Mouse (Mus musculus) embryonic facial prominence, embryonic 14.5 days (tissue): ENCODE results near the gene Styxl1. TPM values are rescaled to one million over a fixed set of nuclear protein-coding genes. Genes with fewer than 3 reads are reported as not detected.

Source experiments
- ATAC-seq: fragments of 200-750 bp; cut with Nextera tagmentation; 2 replicates; pipeline ENCODE4 v1.8.0; 2017; ENCODE audit warnings: low read depth, moderate number of reproducible peaks, moderate TSS enrichment
- DNase-seq: peaks from one replicate; pipeline ENCODE4 v3.0.0-alpha.2; 2015; ENCODE audit warnings: low spot score
- H3K27ac ChIP-seq: fragments of 300-500 bp; sonication (generic); replicated peaks from 2 replicates; pipeline ENCODE4 v1.5.1; 2014; ENCODE audit warnings: low read depth, mild to moderate bottlenecking, low read length, moderate library complexity
- H3K27me3 ChIP-seq: fragments of 300-500 bp; sonication (generic); replicated peaks from 2 replicates; pipeline ENCODE4 v1.6.1; 2014; ENCODE audit warnings: low read length; ENCODE audit not compliant: control insufficient read depth, insufficient read depth
- H3K36me3 ChIP-seq: fragments of 300-500 bp; sonication (generic); 2 replicates; pipeline ENCODE4 v1.6.1; 2014; ENCODE audit warnings: low read length, mixed read lengths; ENCODE audit not compliant: control insufficient read depth, insufficient read depth
- H3K4me1 ChIP-seq: fragments of 300-500 bp; sonication (generic); 2 replicates; pipeline ENCODE4 v1.6.1; 2014; ENCODE audit warnings: antibody characterized with exemption, low read length; ENCODE audit not compliant: control insufficient read depth, insufficient read depth
- H3K4me2 ChIP-seq: fragments of 300-500 bp; sonication (generic); 2 replicates; pipeline ENCODE4 v1.6.1; 2014; ENCODE audit warnings: low read depth, mild to moderate bottlenecking, low read length, moderate library complexity, mixed read lengths
- H3K4me3 ChIP-seq: fragments of 300-500 bp; sonication (generic); 2 replicates; pipeline ENCODE4 v1.5.1; 2014; ENCODE audit warnings: low read depth, mild to moderate bottlenecking, low read length
- H3K9ac ChIP-seq: fragments of 300-500 bp; sonication (generic); 2 replicates; pipeline ENCODE4 v1.6.1; 2014; ENCODE audit warnings: low read depth, mild to moderate bottlenecking, low read length, moderate library complexity, mixed read lengths
- H3K9me3 ChIP-seq: fragments of 300-500 bp; sonication (generic); 2 replicates; pipeline ENCODE4 v1.6.1; 2016; ENCODE audit warnings: low read length; ENCODE audit not compliant: control insufficient read depth
- WGBS: fragments of 180-500 bp; shearing (Covaris S2); extraction: QIAGEN DNeasy Blood & Tissue Kit; methylation state at CpG from one replicate; pipeline ENCODE4 v1.1.7; 2014; 5-methylcytosine and 5-hydroxymethylcytosine counted together
- polyA plus RNA-seq: library from polyadenylated mRNA; unstranded; fragments of >200 nt; fragmentation: Nextera tagmentation; extraction: Ambion mirVana; gene quantifications from 2 replicates; pipeline ENCODE4 v1.2.1, GENCODE M21; 2014

The Styxl1 gene
- polyA plus RNA-seq, 1 experiment from 2014 or later, result 0.90 TPM

DNA sequence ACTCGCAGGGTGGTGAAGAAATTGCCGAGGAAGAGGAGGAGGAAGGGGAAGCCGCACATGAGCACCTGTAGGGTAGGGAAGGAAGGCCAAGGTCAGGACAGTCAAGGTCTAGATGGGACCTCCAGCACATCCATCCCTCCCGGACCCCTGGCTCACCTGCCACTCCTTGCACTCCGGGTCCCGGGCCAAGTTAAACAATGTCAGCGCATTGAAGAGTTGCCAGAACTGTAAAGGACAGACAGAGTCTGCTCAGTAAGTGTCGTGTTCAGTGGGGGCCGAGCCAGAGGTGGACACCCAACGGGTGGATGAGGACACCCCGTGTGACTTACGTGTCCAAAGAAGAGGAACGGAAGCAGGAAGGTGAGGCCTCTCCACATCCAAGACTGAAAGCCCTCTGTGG lies 42.4 kb downstream of the Styxl1 start:
- Histone ChIP-seq H3K27me3 (no peaks in the 10 kb centered on the region), H3K4me3 (no peak overlapping the region), H3K4me1 (no peaks in the 10 kb centered on the region), H3K36me3 (peaks cover 69% of the 10 kb centered on the region), H3K9me3 (no peaks in the 10 kb centered on the region), H3K4me2 (no peak overlapping the region), H3K27ac (no peak overlapping the region), H3K9ac (no peak overlapping the region)
- 88% methylated on average over 13 of the region's 13 CpGs for WGBS
- ATAC-seq (no peak), DNase-seq (no peak)

DNA sequence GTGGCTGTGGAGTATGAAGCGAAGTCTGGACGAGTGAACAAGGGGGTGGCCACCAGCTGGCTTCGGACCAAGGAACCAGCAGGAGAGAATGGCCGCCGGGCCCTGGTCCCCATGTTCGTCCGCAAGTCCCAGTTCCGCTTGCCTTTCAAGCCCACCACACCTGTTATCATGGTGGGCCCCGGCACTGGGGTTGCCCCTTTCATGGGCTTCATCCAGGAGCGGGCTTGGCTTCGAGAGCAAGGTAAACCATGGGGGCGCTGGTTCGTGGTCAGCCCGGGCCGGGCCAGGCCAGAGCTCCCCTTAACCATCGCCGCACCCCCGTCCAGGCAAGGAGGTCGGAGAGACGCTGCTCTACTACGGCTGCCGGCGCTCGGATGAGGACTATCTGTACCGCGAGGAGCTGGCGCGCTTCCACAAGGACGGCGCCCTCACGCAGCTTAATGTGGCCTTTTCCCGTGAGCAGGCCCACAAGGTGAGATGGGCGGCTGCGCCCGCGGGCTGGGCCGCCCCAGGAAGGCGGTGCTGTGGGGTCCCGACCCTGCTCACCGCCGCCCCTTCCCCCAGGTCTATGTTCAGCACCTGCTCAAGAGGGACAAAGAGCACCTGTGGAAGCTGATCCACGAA lies 44.0 kb downstream of the Styxl1 start:
- Histone ChIP-seq H3K4me3 (no peak overlapping the region), H3K27me3 (no peaks in the 10 kb centered on the region), H3K9me3 (no peaks in the 10 kb centered on the region), H3K9ac (no peak overlapping the region), H3K4me1 (no peaks in the 10 kb centered on the region), H3K27ac (no peak overlapping the region), H3K36me3 (peaks cover 84% of the 10 kb centered on the region), H3K4me2 (no peak overlapping the region)
- 92% methylated on average over 35 of the region's 42 CpGs for WGBS
- DNase-seq (no peak), ATAC-seq (no peak)

DNA sequence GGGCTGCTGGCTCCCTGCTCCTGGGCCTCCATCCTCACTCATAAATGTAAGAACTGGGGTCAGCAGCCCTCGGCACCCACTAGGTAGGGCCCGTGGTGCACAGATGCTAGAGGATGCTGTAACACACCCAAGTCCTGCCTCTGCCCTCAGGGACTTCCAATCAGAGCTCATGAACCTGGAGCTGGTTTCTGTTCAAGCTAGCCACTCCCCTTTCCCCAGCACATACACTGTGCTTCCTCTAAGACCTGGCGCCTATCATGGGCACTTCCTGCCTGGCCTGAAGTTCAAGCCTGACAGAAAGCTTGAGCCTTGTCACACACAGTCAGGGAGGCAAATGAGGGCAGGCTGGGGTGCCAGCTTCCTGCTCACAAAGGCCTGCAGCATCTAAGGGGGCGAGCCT lies 45.1 kb downstream of the Styxl1 start:
- 78% methylated on average over 4 of the region's 4 CpGs for WGBS
- DNase-seq (no peak), ATAC-seq (no peak)
- Histone ChIP-seq H3K9me3 (no peaks in the 10 kb centered on the region), H3K4me3 (no peak overlapping the region), H3K4me2 (no peak overlapping the region), H3K27ac (no peak overlapping the region), H3K36me3 (peaks cover 88% of the 10 kb centered on the region), H3K4me1 (no peaks in the 10 kb centered on the region), H3K27me3 (no peaks in the 10 kb centered on the region), H3K9ac (no peak overlapping the region)

DNA sequence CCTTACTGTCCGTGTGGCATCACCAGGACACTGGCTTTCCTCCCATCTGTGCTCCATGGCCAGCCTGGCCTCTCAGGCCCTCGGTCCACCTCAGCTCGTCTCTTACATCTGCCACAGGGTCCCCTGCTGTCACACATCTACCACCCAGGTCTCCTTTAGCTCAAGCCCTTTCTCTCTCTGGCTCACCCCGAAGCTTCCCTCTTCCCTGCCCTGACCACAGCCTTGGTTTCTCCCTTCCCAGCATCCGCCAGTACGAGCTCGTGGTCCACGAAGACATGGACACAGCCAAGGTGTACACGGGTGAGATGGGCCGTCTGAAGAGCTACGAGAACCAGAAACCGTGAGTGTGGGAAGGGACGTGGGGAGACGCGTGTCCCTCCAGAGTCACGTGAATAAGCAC lies 46.9 kb downstream of the Styxl1 start:
- DNase-seq (no peak), ATAC-seq (no peak)
- no peak overlapping the region for H3K4me2 ChIP-seq
- peaks cover 75% of the 10 kb centered on the region for H3K36me3 ChIP-seq
- H3K9me3 ChIP-seq, result no peaks in the 10 kb centered on the region
- H3K27me3 ChIP-seq, result no peaks in the 10 kb centered on the region
- no peak overlapping the region for H3K27ac ChIP-seq
- H3K4me3 ChIP-seq, result no peak overlapping the region
- H3K4me1 ChIP-seq, result no peaks in the 10 kb centered on the region; the same call in 1 of the 2 replicates
- no peak overlapping the region for H3K9ac ChIP-seq
- 95% methylated on average over 15 of the region's 16 CpGs for WGBS

DNA sequence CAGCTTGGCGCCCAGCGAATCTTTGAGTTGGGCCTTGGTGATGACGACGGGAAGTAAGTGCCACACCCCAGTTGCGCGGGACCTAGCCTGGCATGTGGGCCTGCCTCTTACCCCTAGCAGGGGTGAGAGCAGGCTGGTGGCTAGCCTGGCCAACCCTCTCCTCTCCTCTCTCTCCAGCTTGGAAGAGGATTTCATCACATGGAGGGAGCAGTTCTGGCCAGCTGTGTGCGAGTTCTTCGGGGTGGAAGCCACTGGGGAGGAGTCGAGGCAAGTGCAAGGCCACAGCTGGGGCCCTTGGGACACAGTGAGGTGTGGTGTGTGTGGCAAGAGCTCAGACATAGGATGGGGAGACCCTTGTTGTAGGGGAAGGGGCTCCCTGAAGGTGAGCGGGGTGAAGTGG lies 47.3 kb downstream of the Styxl1 start:
- Histone ChIP-seq H3K27me3 (no peaks in the 10 kb centered on the region), H3K4me2 (no peak overlapping the region), H3K4me1 (peaks cover 4% of the 10 kb centered on the region), H3K9ac (no peak overlapping the region), H3K36me3 (peaks cover 71% of the 10 kb centered on the region), H3K9me3 (no peaks in the 10 kb centered on the region), H3K27ac (no peak overlapping the region), H3K4me3 (no peak overlapping the region)
- ATAC-seq (no peak), DNase-seq (no peak)
- 93% methylated on average over 9 of the region's 10 CpGs for WGBS

DNA sequence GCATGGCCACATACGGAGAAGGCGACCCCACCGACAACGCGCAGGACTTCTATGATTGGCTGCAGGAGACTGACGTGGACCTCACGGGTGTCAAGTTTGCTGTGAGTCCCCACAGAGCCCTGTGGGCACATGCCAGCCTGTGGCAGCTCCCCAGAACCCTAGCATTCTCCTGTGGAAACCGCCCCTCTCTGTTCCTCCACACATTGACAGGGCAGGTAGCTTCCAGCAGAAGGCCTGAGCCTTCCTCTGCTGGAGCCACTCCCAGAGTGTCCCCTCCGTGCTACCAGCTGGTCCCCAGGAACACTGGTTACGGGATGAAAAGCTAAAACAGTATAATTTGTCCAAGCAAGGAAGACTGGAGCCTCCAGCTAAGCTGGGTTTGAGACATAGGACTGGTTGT lies 47.9 kb downstream of the Styxl1 start:
- no peak overlapping the region for H3K4me3 ChIP-seq
- H3K27me3 ChIP-seq, result no peaks in the 10 kb centered on the region
- H3K36me3 ChIP-seq, result peaks cover 64% of the 10 kb centered on the region
- H3K9me3 ChIP-seq, result no peaks in the 10 kb centered on the region
- DNase-seq, result no peak
- no peak for ATAC-seq
- no peak overlapping the region for H3K27ac ChIP-seq
- WGBS, result 90% methylated on average over 10 of the region's 10 CpGs
- no peak overlapping the region for H3K4me2 ChIP-seq
- H3K9ac ChIP-seq, result no peak overlapping the region
- peaks cover 10% of the 10 kb centered on the region for H3K4me1 ChIP-seq

DNA sequence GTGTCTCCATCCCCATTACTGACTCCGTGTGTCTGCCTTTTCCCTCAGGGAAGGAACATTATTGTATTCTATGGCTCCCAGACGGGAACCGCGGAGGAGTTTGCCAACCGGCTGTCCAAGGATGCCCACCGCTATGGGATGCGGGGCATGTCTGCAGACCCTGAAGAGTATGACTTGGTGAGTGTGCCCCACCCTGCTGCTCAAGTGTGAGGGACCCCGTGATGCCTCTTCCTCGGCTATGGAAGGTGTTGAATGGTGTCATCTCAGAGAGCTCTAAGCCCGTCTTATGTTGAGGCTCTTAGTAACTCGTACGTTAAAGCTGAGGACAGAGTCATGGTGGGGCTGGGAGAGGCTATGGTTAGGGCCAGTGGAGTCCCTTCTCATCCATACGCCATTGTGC lies 48.8 kb downstream of the Styxl1 start:
- peaks cover 55% of the 10 kb centered on the region for H3K36me3 ChIP-seq
- no peak for ATAC-seq
- no peaks in the 10 kb centered on the region for H3K9me3 ChIP-seq
- 88% methylated on average over 13 of the region's 13 CpGs for WGBS
- H3K27ac ChIP-seq, result no peak overlapping the region
- H3K4me3 ChIP-seq, result no peak overlapping the region
- no peak overlapping the region for H3K4me2 ChIP-seq
- H3K27me3 ChIP-seq, result no peaks in the 10 kb centered on the region
- H3K4me1 ChIP-seq, result peaks cover 20% of the 10 kb centered on the region
- no peak for DNase-seq
- H3K9ac ChIP-seq, result no peak overlapping the region

DNA sequence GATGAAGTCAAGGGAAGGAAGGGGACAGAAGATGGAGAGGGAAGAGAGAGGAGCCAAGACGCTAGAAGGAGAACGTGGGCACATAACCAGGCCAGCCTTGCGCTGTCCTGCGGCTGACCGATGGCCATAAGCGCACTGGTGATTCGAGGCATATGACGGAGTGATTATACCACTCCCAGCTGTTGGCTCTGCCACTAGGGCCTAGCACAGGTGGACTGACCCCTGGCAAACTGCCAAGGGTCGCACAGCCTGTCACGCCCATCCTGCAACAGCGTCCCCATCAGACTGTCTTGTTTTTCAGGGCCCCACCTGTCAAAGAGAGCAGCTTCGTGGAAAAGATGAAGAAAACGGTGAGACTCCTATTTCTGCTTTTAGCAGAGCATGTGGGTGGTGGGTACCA lies 49.8 kb downstream of the Styxl1 start:
- Histone ChIP-seq H3K4me2 (no peak overlapping the region), H3K4me1 (peaks cover 27% of the 10 kb centered on the region), H3K9me3 (no peaks in the 10 kb centered on the region), H3K4me3 (no peak overlapping the region), H3K36me3 (peaks cover 45% of the 10 kb centered on the region), H3K27ac (no peak overlapping the region), H3K9ac (no peak overlapping the region), H3K27me3 (no peaks in the 10 kb centered on the region)
- ATAC-seq (no peak), DNase-seq (no peak)
- 89% methylated on average over 13 of the region's 13 CpGs for WGBS

DNA sequence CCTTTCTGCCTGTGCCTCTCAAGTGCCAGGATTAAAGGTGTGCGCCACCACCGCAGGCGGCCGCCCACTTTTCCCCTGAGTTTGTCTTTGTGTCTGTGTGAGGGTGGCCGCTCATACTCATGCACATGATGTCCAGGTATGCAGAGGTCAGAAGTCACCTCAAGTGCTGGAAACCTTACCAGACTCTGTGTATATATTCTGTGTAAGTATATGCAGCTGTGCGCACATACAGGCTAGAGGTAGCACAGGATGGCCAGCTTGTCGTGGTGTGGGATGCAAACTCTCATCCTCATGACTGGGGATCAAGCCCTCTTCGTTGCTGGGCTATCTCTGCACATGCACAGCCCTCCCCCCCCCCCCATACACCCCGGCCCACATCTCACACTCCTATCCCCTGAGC lies 50.3 kb downstream of the Styxl1 start:
- Histone ChIP-seq H3K4me3 (no peak overlapping the region), H3K9ac (no peak overlapping the region), H3K4me1 (peaks cover 27% of the 10 kb centered on the region), H3K36me3 (peaks cover 40% of the 10 kb centered on the region), H3K9me3 (no peaks in the 10 kb centered on the region), H3K4me2 (no peak overlapping the region), H3K27ac (no peak overlapping the region), H3K27me3 (no peaks in the 10 kb centered on the region)
- ATAC-seq (no peak), DNase-seq (no peak)
- WGBS, result 85% methylated on average over 8 of the region's 9 CpGs
